Mouse (Mus musculus) colon, adult 2 months (tissue): ENCODE measurements around the gene Csnk1g1. TPM values are rescaled to one million over a fixed set of nuclear protein-coding genes. Genes with fewer than 3 reads are reported as not detected.

Experiments
- polyA plus RNA-seq: library from polyadenylated mRNA; depleted of rRNA; stranded (reverse); fragments of >200 nt; gene quantifications from 2 replicates; pipeline ENCODE4 v1.2.3, GENCODE M21; 2012; rRNA removed

Csnk1g1 gene
- polyA plus RNA-seq = 3.9 TPM in 2 replicates

DNA sequence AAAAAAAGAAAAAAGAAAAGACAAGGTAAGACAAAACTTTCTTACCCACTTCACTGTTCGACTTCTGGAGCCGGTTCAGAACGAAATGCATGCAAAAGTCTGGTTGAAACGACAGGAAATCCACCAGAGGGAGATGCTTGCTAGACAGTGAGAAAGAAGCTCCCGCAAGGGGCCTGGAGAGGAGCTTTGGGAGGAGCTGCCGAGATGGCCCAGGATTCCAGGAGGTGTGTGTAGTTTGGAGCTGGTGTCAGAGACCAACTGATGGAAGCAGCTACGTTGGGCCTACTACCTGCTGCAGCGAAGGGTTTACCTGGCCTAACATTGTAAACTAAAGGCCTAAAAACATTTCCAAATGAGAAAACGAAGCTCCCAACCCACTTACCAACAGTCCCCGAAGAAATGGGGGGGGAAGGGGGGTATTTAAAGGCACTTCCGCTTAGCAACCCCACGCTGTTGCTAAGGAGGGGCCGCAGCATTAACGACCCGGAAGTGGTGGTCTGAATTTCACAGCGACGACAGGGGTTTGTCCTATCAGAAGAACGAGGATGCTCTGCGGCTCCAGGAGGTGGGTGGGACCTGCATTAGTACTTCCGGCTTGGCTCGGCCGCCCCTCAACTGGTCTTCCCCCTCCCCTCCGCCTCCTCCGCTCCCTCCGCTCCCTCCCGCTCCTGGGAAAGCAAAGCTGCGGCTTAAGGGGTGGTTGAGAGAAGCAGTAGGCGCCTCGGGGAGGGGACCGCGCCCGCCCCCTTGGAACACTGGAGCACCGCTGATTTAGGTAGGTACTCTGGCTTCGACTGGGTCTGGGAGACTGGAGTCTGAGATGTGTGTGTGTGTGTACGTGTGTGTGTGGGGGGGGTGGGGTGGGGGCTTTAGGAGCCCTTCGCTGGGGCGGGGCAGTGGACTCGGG is at the start of gene Csnk1g1, which contains the start of gene Trip4:
Gene Csnk1g1 (plus strand): TSS at position 531 of the 907 bp plus-strand sequence.
Gene Trip4 (minus strand): TSS at position 401 of the 907 bp plus-strand sequence.

DNA sequence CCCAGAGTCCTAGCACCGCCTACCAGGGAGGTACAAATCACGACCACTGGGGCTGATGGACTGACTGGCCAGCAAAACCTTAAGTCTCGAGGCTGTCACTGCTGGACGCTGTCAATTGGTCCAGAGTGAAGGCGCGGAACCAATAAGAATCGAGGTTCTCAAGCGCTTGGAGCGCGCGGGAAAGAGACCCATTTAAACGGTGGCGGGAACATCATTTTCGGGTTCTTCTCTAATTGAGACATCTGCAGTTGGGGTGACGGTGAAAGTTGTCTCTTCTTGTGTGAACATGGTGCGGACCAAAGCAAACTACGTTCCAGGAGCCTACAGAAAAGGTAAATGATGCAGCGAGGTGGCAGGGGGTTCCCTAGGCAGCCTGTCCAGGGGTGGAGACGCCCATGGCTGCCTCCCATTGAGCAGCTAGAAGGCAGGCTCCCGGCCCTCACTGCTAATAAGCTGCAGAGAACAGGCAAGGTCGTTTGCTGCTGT is 18.5 kb upstream of the Csnk1g1 start, which contains the start of gene Pclaf:
Gene Pclaf (plus strand): TSS at position 95 of the 486 bp plus-strand sequence.

DNA sequence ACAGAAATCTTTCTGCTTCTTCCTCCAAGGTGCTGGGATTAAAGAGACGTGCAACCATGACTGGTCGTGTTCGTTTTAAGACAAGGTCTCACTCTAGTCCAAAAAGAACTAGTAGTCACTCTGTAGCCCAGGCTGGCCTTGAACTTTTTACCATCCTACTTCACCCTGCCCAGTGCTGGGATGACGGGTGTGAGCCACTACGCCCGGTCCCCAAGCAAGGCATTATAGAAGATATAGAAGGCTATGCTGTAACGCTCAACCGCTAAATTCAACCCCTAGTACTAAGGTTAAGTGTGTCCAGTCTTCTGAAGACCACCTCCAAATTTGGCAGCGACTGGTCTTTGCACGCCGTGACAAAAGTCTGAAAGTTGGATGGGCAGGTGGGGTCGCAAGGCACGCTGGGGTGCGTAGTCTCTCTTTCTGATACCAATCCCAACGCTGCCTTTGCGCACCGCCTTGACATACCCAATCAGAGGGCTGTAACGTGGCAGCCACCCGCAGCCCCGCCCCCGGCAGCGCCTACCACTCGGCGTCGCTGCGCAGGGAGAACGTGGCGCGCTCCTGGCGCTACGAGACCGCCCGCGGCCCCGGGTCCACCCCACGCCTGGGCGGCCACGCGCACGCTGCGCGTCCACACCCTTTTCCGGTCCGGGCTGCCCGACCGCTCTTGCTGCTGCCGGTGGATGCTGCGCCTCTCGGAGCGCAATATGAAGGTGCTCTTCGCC is 151.0 kb downstream of the Csnk1g1 start, which contains the start of gene Ppib:
Gene Ppib (plus strand): TSS at position 640 of the 725 bp plus-strand sequence.

DNA sequence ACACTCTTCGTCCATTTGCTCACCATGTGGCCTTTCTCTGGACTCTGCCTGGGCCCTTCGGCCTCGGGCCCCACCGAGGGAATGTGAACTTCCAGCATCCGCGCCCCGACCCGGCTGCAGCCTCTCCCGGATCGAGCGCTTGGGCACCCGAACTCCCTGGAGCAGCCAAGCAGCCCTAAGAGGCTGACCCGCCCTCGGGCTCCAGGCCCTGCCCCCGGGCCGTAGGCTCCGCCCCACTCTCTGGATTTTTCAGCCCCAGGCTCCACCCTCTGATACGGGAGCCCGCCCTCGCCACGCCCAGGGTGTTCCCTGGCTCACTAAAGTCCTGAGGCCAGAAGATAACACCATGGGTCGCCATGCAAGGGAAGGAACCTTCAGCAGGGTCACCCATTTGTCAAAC is 160.9 kb downstream of the Csnk1g1 start, which contains the start of gene Snx22:
Gene Snx22 (minus strand): TSS at position 137 of the 400 bp plus-strand sequence.

Other genes with a start within 250 kb of the Csnk1g1 start
- gene Oaz2, start 240.9 kb upstream of the Csnk1g1 start, polyA plus RNA-seq = 82.2 and 94.7 TPM in 2 replicates
- 5.9 and 9.5 TPM in 2 replicates for gene Zfp609, start 81.4 kb upstream of the Csnk1g1 start, polyA plus RNA-seq
- 1.5 and 1.9 TPM in 2 replicates for gene Pclaf, start 18.7 kb upstream of the Csnk1g1 start, polyA plus RNA-seq
- gene Trip4, start 130 bp upstream of the Csnk1g1 start, polyA plus RNA-seq = 3.5 and 4.5 TPM in 2 replicates
- 180 and 204 TPM in 2 replicates for gene Ppib, start 151.3 kb downstream of the Csnk1g1 start, polyA plus RNA-seq
- gene Snx22, start 160.8 kb downstream of the Csnk1g1 start, polyA plus RNA-seq = 1.4 TPM in 2 replicates
- 56.8 and 61.2 TPM in 2 replicates for gene Snx1, start 217.7 kb downstream of the Csnk1g1 start, polyA plus RNA-seq
- gene Ciao2a, start 217.7 kb downstream of the Csnk1g1 start, polyA plus RNA-seq = 10.3 and 12.2 TPM in 2 replicates
- 16.4 and 20.5 TPM in 2 replicates for gene Dapk2, start 249.3 kb downstream of the Csnk1g1 start, polyA plus RNA-seq